Mouse (Mus musculus): ENCODE results near the gene Grid1.

GRCm38 (mm10) chr14:34903854-34904253, 83.9 kb downstream of the Grid1 start:
- TF ChIP-seq CTCF (IDR thresholded peaks at IDR 0.05; ENCODE audit: insufficient read depth, low read length) (no peak), POLR2A (IDR thresholded peaks at IDR 0.05; ENCODE audit: borderline replicate concordance, extremely low read depth, low read depth, low read length) (no peak)
